Mouse (Mus musculus): ENCODE measurements around the gene Ifitm3. TPM values are rescaled to one million over a fixed set of nuclear protein-coding genes. Genes with fewer than 3 reads are reported as not detected.
"Not testable (repeated sequence)": the region's sequence is repeated elsewhere in the genome, so short reads cannot be mapped to it uniquely, and the experiment has no call there.

The Ifitm3 gene
- total RNA-seq, 2 experiments from 2014 or later = 102 to 111 TPM

DNA sequence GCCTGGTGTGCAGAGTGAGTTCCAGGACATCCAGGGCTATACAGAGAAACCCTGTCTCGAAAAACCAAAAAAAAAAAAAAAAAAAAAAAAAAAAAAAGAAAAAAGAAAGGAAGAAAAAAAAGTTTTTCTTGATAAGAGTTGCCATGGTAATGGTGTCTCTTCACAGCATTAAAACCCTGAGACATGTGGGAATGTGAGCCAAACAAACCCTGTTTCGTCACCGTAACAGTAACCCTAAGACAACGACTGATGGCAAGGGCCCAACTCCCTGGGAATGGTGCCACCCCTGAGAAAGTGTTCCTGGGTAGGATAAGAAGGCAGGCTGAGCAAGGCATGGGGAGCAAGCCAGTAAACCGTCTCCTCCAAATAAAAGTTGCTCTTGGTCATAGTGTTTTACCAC is 3.7 kb downstream of the Ifitm3 start:
- no peak for DNase-seq (ENCODE audit: low spot score)

GRCm38 (mm10) chr7:141006446-141006845 is 4.1 kb downstream of the Ifitm3 start:
- intact Hi-C loops (cut with DNase I) = loop anchor here (5.0 kb wide), 1 partner anchor 171 kb away; no protein-coding TSS in a partner anchor
- no peak for DNase-seq (ENCODE audit: low spot score)

More for the DNA sequence above, 3.7 kb downstream of the Ifitm3 start:
- intact Hi-C loops (cut with DNase I) = loop anchor here (5.0 kb wide), 1 partner anchor 170 kb away; no protein-coding TSS in a partner anchor

DNA sequence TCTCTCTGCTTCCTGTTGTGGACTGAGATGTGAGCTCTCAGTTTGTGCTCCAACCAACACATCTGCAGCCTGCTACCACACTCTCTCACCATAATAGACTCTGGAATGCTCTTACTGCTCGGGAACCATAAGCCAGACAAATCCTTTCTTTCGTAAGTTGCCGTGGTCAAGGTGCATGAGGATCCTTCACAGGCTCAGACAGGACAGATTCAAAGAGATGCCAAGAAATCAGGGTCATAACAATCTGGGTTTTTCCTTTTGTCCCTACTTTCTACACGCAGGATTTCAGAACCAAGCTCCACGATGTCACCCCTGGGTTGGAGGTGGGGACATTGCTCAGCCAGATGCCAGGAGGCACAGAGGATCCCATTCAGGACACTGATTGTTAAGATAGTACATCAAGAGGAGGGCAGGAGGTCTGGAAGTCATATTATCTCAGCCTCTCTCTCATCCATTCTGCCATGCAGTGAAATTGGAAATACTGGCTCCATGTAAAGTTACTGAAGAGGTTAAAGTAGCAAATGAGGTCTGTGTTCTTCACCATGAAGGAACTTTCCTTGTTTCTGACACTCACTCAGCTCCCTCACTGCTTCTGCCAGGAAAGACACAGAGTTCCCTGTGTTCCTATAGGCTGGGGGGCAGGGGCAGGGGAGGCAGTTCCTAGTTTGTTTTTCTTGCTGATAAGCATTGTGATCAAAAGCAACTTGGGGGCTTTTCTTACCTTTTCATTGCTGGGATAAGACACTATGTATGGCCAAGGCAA is 7.1 kb downstream of the Ifitm3 start:
- DNase-seq (ENCODE audit: low spot score) = no peak
- intact Hi-C loops (cut with DNase I) = no loop called here

DNA sequence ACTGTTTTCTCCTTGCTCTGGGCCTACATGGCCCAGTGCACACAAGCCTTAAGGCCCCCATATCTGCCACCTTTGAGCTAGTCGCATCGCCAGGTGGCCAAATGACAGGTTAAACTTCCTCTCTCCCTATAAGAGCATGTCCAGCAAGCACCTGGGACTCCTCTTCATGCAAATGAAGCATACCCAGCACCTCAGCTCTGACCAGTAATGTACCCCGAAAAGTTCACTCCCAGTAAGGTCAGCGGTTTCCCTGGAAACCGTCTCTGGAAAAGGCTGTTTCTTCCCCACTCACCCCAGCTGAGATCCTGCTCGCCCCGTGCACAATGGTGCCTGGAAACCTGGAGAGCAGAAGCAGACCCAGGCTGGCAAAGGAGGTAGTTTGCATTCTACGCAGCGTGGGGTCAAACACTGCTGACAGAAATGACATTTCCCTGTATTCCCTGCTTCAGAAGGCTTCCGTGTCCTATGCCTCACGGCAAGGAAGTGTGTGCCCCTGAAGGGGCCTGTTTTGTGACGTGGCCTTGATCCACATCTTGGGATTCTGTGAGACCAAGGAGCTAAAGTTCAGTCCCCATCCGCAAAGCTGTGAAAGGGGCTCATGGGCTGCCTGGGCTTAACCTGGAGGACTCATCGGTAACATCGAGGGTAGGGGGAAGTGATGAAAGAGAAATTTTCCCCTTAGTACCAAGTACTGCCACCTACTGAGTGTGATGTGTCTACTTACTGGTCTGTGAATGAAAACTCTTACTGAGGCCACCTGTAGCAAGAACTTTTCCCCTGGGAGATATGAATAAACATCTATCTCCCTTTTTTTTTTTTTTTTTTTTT is 9.5 kb downstream of the Ifitm3 start:
- DNase-seq (ENCODE audit: low spot score) = no peak
- intact Hi-C loops (cut with DNase I) = no loop called here

DNA sequence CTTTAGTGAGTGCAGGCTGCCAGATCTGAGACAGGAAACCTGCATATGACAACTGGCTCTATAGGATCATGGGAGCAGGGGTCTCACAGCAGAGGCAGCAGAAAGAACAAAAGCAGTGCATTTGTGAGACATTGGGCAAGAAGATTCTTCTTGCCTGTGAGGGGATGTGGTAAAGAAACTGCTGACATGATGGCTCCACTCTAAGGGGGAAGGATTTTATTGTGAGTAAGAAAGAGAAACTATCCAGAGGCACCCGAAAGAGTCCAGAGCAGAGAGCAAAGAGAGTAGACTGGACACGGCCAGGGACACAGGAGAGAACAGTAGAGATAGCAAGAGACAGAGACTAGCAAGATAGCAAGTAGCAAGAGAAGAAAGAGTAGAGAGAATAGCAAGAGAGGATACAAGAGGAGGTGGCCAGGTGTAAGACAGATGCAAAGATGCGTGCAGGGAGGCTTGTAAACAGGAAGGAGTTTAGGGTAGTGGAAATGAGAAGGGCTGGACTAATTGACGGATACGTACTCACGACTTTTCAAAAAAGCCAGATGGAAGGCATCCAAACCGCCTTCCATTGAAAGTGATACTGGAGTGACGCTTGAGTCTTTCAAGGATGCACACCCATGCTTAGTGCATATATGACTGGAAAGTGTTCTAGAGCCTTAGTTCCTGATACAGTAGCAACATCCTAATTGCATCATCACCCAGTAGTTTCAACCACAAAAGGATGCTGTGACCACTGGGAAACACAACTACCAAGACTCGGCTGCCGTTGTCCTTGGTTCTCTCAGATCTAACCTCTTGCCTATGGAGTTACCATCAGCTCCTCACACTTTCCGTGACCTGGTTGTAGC is 11.5 kb downstream of the Ifitm3 start:
- intact Hi-C loops (cut with DNase I) = no loop called here
- DNase-seq (ENCODE audit: low spot score) = no peak

GRCm38 (mm10) chr7:140997817-140998216 is 12.8 kb downstream of the Ifitm3 start:
- intact Hi-C loops (cut with DNase I) = no loop called here
- no peak for DNase-seq (ENCODE audit: low spot score)

- no peak for DNase-seq (ENCODE audit: low spot score)
- intact Hi-C loops (cut with DNase I) = no loop called here
Observed at GRCm38 (mm10) chr7:140991117-140991689, 19.4 kb downstream of the Ifitm3 start.

GRCm38 (mm10) chr7:140990622-140991021 is 19.9 kb downstream of the Ifitm3 start:
- intact Hi-C loops (cut with DNase I) = no loop called here

DNA sequence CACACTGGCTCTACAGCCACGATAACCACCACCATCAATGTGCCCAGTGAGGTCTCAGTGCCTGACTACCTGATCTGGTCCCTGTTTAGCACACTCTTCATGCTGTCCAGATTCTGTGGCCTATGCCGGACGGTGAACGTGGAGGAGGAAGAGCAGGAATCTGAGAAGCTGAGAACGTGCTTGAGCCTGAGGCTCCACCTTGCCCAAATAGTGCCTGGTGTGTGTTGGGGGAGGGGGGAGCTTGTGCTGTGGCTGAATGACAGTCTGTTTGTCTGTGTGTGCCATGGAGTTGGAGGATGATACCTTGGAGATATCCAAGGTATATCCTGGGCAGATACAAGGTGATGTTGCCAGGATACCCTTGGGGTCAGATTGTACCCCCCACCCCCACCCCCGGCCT is 20.4 kb downstream of the Ifitm3 start:
- DNase-seq (ENCODE audit: low spot score) = no peak
- intact Hi-C loops (cut with DNase I) = no loop called here

More at GRCm38 (mm10) chr7:140990622-140991021, 19.9 kb downstream of the Ifitm3 start:
- no peak for DNase-seq (ENCODE audit: low spot score)

- intact Hi-C loops (cut with DNase I) = no loop called here
- DNase-seq (ENCODE audit: low spot score) = no peak
Observed at GRCm38 (mm10) chr7:140989022-140989421, 21.5 kb downstream of the Ifitm3 start.

- intact Hi-C loops (cut with DNase I) = no loop called here
Observed at GRCm38 (mm10) chr7:140987182-140988138, 23.1 kb downstream of the Ifitm3 start.

GRCm38 (mm10) chr7:140982971-140983370 is 27.6 kb downstream of the Ifitm3 start:
- intact Hi-C loops (cut with DNase I) = no loop called here

More at GRCm38 (mm10) chr7:140987182-140988138, 23.1 kb downstream of the Ifitm3 start:
- DNase-seq (ENCODE audit: low spot score) = no peak

GRCm38 (mm10) chr7:140981704-140982103 is 28.9 kb downstream of the Ifitm3 start:
- no peak for DNase-seq (ENCODE audit: low spot score)
- intact Hi-C loops (cut with DNase I) = no loop called here

More at GRCm38 (mm10) chr7:140982971-140983370, 27.6 kb downstream of the Ifitm3 start:
- no peak for DNase-seq (ENCODE audit: low spot score)

DNA sequence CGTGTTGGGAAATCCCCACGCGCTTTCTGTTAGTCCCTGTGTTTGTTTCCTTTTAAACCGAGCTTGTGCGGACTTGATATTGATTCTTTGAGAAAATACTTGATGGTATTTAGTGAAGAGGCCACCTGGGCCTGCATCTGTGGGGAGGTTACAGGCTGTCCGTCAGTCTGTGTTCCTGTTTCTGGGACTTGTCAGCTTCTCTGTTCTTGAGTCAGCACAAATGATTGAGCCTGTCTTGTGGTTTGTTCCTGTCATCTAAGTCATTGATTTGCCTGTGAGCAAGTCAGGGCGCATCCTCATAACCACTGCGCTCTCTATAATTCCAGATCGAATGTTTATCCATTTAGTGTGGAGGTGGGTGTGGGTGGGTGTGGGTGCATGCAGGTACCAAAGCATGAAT is 33.9 kb downstream of the Ifitm3 start:
- intact Hi-C loops (cut with DNase I); DNase-seq (ENCODE audit: low spot score): not testable (repeated sequence)

- no peak for DNase-seq (ENCODE audit: low spot score)
Observed at GRCm38 (mm10) chr7:140975465-140975864, 35.1 kb downstream of the Ifitm3 start.

GRCm38 (mm10) chr7:140974940-140975339 is 35.6 kb downstream of the Ifitm3 start:
- intact Hi-C loops (cut with DNase I) = no loop called here
- no peak for DNase-seq (ENCODE audit: low spot score)

More at GRCm38 (mm10) chr7:140975465-140975864, 35.1 kb downstream of the Ifitm3 start:
- intact Hi-C loops (cut with DNase I) = no loop called here

- intact Hi-C loops (cut with DNase I) = no loop called here
- DNase-seq (ENCODE audit: low spot score) = no peak
Observed at GRCm38 (mm10) chr7:140973396-140974165, 37.0 kb downstream of the Ifitm3 start.

All from heart, postnatal 25 days (tissue).